Mouse (Mus musculus): ENCODE measurements at regions not wholly inside any gene's neighbourhood (a gene's known extent, or its start where the extent isn't known, plus 50 kb on each side); places are given as distances from the start of the nearest gene placed in this dataset.

- no peak for DNase-seq
Observed at GRCm38 (mm10) chr14:24956528-24957210, 469.7 kb downstream of the Rps24 start.

- DNase-seq: no peak
Observed at GRCm38 (mm10) chr14:24957392-24957791, 470.5 kb downstream of the Rps24 start.

GRCm38 (mm10) chr14:24958821-24959220 is 471.9 kb downstream of the Rps24 start:
- no peak for DNase-seq

- DNase-seq: no peak
Observed at GRCm38 (mm10) chr14:24959401-24959800, 472.5 kb downstream of the Rps24 start.

GRCm38 (mm10) chr14:24960082-24960482 is 473.2 kb downstream of the Rps24 start:
- peak; percentile 4 to 8 for DNase-seq

GRCm38 (mm10) chr14:24960875-24961274 is 473.9 kb downstream of the Rps24 start:
- DNase-seq: no peak

- no peak for DNase-seq
Observed at GRCm38 (mm10) chr14:24961721-24962120, 474.8 kb downstream of the Rps24 start.

- no peak for DNase-seq
Observed at GRCm38 (mm10) chr14:24969584-24969983, 482.7 kb downstream of the Rps24 start.

GRCm38 (mm10) chr14:24972357-24972756 is 485.4 kb downstream of the Rps24 start:
- DNase-seq: no peak

- no peak for DNase-seq
Observed at GRCm38 (mm10) chr14:24973039-24973438, 485.9 kb upstream of the Zmiz1 start.

- no peak for DNase-seq
Observed at GRCm38 (mm10) chr14:24973591-24973990, 485.4 kb upstream of the Zmiz1 start.

- no peak for DNase-seq
Observed at GRCm38 (mm10) chr14:24982489-24982888, 476.5 kb upstream of the Zmiz1 start.

- no peak for DNase-seq
Observed at GRCm38 (mm10) chr14:24983279-24983678, 475.7 kb upstream of the Zmiz1 start.

GRCm38 (mm10) chr14:24985806-24986359 is 473.1 kb upstream of the Zmiz1 start:
- DNase-seq: no peak

GRCm38 (mm10) chr14:24986404-24986803 is 472.6 kb upstream of the Zmiz1 start:
- no peak for DNase-seq

GRCm38 (mm10) chr14:24993751-24994658 is 465.0 kb upstream of the Zmiz1 start:
- DNase-seq: peak in 1 of 2 experiments; percentile 6

GRCm38 (mm10) chr14:24995226-24995625 is 463.8 kb upstream of the Zmiz1 start:
- DNase-seq: no peak

GRCm38 (mm10) chr14:24997786-24998509 is 461.0 kb upstream of the Zmiz1 start:
- DNase-seq: no peak

GRCm38 (mm10) chr14:24999008-24999572 is 459.9 kb upstream of the Zmiz1 start:
- DNase-seq: no peak

- no peak for DNase-seq
Observed at GRCm38 (mm10) chr14:25005241-25005946, 453.6 kb upstream of the Zmiz1 start.

- DNase-seq: no peak
Observed at GRCm38 (mm10) chr14:25011926-25012325, 447.1 kb upstream of the Zmiz1 start.

Data from lung, adult 18-20 months (tissue).